Mouse (Mus musculus) hindlimb bud, embryonic 11.5 days (tissue): ENCODE data around the gene Gm13287.
"Not testable (repeated sequence)": the region's sequence is repeated elsewhere in the genome, so short reads cannot be mapped to it uniquely, and the experiment has no call there.

ENCODE experiments used
- DNase-seq: peaks from one replicate; pipeline ENCODE4 v3.0.0-alpha.2; 2012; ENCODE audit warnings: low read depth, low spot score; ENCODE audit errors: extremely low spot score

The Gm13287 gene

DNA sequence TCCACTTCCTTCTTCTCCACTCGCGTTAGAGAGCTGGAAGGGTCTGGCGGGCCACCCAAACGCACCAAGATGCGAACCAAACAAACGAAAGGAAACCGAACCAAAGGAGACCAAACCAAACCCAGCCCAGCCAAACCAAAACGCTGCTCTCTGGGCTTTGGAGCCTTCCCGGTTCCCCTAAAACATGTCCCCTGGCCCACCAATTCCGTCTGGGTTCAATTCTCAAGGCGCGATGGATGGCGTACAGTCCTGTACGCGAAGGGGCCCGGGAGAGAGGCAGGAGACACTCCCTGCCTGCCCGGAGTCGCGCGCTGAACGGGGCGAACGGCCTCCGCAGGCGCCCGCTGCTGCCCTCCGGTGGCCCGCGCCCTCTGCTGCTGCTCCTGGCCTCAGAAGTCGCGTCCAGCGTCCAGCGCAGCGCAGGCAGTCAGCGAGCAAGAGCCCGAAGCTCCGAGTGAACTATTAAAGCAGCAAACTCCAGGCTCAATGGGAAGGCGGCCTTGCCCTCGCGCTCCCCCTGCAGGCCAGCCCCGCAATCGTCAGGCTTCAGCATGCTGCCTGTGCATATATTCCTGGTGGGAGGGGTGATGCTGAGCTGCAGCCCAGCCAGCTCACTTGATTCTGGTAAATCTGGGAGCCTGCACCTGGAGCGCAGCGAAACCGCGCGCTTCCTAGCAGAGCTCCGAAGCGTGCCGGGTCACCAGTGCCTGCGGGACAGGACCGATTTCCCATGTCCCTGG, 8.9 kb upstream of the Gm13287 start, which contains the start of gene Gm13275:
Gene Gm13275 (plus strand): TSS at position 552 of the 740 bp plus-strand sequence.
- DNase-seq, result not testable (repeated sequence)

DNA sequence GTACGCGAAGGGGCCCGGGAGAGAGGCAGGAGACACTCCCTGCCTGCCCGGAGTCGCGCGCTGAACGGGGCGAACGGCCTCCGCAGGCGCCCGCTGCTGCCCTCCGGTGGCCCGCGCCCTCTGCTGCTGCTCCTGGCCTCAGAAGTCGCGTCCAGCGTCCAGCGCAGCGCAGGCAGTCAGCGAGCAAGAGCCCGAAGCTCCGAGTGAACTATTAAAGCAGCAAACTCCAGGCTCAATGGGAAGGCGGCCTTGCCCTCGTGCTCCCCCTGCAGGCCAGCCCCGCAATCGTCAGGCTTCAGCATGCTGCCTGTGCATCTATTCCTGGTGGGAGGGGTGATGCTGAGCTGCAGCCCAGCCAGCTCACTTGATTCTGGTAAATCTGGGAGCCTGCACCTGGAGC, 6.0 kb upstream of the Gm13287 start, which contains the start of gene Gm13279:
Gene Gm13279 (plus strand): TSS at position 301 of the 400 bp plus-strand sequence.
- not testable (repeated sequence) for DNase-seq

DNA sequence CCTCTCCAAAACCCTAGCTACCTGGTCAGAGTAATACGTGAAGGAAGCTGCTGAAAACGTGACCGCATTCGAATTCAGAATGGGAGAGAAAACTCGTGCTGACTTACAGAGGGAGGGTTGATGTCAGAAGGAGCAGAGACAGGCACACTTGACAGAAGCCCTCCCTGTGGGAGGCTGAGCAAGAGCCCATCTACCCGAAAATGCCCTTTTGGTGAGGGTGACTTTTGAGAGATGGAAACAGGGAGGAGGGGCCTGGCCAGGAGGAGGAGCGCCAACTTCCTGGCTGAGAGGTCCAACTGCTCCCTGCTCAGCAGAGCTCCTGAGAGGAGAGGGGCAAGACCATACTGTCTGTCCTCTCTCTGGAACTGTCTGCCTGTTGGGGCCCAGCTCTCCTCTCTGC, 3.7 kb upstream of the Gm13287 start, which contains the start of gene Gm13285:
Gene Gm13285 (plus strand): TSS at position 301 of the 400 bp plus-strand sequence.
- not testable (repeated sequence) for DNase-seq

DNA sequence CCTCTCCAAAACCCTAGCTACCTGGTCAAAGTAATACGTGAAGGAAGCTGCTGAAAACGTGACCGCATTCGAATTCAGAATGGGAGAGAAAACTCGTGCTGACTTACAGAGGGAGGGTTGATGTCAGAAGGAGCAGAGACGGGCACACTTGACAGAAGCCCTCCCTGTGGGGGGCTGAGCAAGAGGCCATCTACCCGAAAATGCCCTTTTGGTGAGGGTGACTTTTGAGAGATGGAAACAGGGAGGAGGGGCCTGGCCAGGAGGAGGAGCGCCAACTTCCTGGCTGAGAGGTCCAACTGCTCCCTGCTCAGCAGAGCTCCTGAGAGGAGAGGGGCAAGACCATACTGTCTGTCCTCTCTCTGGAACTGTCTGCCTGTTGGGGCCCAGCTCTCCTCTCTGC, 2.2 kb downstream of the Gm13287 start, which contains the start of gene Gm13288:
Gene Gm13288 (plus strand): TSS at position 301 of the 400 bp plus-strand sequence.
- not testable (repeated sequence) for DNase-seq

DNA sequence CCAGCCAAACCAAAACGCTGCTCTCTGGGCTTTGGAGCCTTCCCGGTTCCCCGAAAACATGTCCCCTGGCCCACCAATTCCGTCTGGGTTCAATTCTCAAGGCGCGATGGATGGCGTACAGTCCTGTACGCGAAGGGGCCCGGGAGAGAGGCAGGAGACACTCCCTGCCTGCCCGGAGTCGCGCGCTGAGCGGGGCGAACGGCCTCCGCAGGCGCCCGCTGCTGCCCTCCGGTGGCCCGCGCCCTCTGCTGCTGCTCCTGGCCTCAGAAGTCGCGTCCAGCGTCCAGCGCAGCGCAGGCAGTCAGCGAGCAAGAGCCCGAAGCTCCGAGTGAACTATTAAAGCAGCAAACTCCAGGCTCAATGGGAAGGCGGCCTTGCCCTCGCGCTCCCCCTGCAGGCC, 2.7 kb downstream of the Gm13287 start:
- DNase-seq, result not testable (repeated sequence)

DNA sequence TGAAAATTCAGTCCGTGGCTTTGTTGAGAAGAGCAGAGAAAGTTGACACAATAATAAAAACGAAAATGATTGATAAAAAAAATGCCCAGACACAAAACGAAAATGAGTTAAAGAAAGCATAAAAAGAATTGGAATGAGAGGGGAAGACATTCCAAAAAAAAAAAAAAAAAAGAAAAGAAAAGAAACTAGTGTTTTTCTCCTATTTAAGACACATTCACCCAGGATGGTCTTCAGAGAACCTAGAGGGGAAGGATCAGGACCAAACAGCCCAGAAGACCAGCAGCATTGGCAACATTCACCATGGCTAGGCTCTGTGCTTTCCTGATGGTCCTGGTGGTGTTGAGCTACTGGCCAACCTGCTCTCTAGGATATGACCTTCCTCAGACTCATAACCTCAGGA, 12.9 kb downstream of the Gm13287 start, which contains the start of gene Ifna7:
Gene Ifna7 (plus strand): TSS at position 301 of the 400 bp plus-strand sequence.
- no peak for DNase-seq

DNA sequence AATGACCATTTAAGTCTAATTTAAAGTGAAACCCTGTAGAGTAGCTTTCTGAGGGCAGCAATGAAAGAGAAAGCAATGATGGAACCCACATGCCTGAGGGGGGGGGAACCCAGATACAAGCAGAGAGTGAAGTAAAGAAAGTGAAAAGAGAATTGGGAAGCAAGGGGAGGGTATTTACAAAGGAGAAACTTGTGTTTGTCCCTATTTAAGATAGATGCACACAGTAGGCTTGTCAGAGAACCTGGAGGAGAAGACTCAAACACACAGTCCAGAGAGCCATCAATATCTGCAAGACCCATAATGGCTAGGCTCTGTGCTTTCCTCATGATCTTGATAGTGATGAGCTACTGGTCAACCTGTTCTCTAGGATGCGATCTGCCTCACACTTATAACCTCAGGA, 16.6 kb downstream of the Gm13287 start, which contains the start of gene Ifna11:
Gene Ifna11 (plus strand): TSS at position 301 of the 400 bp plus-strand sequence.
- no peak for DNase-seq

DNA sequence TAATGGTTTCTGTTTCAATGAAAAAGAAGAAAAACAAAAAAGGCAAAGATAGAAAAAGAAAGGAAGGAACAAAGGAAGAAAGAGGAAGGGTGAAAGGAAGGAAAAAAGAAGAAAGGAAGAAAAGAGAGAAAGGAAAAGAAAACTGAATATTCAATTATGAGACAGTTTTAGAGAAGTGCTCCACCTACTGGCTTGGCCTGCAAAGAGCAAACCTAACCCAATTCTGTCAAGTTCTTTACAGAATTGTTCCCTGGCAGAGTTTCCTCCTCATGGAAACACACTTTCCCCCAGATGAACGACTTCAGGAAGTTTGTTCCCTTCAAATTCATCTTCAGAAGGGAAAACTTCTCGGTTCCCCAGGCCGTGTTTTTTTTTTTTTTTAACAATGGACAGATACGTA, 19.9 kb downstream of the Gm13287 start:
- no peak for DNase-seq

DNA sequence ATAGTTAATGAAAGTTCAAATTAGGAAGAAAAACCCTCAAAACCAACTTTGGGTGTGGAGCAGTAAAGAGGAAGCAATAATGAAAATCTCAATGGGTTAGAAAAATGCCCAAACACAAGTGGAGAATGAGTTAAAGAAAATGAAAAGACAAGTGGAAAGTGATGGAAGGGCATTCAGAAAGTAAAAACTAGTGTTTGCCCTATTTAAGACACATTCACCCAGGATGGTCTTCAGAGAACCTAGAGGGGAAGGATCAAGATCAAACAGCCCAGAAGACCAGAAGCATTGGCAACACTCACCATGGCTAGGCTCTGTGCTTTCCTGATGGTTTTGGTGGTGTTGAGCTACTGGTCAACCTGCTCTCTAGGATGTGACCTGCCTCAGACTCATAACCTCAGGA, 24.1 kb downstream of the Gm13287 start, which contains the start of gene Ifna6:
Gene Ifna6 (plus strand): TSS at position 301 of the 400 bp plus-strand sequence.
- not testable (repeated sequence) for DNase-seq

DNA sequence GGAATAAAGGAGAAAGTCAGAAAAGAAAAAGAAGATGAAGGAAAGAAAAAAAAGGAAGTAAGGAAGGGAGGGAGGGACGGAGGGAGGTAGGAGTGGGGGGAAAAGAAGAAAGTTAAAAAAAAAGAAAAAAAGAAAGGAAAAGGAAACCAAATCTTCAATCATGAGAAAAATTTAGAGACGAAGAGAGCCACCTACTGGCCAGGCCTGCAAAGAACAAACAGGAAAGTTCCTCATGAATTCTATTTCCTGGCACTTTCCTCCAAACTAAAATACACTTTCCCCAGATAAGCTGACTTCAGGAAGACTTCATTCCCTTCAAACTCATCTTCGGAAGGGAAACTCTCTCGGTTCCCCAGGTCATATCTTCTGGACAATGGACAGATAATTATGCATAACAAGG, 27.5 kb downstream of the Gm13287 start:
- DNase-seq, result no peak

DNA sequence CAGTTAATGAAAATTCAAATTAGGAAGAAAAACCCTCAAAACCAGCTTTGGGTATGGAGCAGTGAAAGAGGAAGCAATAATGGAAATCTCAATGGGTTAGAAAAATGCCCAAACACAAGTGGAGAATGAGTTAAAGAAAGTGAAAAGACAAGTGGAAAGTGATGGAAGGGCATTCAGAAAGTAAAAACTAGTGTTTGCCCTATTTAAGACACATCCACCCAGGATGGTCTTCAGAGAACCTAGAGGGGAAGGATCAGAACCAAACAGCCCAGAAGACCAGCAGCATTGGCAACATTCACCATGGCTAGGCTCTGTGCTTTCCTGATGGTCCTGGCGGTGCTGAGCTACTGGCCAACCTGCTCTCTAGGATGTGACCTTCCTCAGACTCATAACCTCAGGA, 32.2 kb downstream of the Gm13287 start, which contains the start of gene Ifna5:
Gene Ifna5 (plus strand): TSS at position 301 of the 400 bp plus-strand sequence.
- DNase-seq, result not testable (repeated sequence)

DNA sequence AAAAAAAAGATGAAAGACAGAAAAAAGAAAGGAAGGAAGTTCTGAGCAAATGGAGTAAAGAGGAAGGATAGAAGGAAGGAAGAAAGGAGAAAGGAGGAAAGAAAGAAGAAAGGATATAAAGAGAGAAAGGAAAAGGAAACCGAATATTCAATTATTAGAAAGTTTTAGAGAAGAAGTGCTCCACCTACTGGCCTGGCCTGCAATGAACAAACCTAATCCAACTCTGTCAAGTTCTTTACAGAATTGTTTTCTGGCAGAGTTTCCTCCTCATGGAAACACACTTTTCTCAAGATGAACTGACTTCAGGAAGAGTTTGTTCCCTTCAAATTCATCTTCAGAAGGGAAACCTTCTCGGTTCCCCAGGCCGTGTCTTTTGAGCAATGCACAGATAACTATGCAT, 35.8 kb downstream of the Gm13287 start:
- DNase-seq, result no peak

DNA sequence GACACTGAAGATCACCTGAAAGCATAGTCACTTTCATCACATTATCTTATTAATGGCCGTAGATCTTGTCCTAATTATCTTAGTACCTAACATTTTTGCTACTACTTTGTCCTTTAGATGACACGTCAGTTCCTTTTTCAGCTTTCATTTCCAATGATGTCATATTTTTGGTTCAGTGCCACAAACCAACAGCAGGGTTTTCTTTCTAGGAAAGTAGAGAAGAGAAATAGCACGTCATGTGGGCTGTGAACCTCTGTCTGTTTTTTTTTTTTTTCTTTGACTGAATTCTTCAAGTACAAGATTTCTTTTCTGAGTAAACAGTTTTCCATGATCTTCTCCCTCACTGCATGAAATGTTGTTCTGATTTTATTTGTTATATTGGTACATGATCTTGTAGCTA, 37.0 kb downstream of the Gm13287 start:
- DNase-seq, result no peak

DNA sequence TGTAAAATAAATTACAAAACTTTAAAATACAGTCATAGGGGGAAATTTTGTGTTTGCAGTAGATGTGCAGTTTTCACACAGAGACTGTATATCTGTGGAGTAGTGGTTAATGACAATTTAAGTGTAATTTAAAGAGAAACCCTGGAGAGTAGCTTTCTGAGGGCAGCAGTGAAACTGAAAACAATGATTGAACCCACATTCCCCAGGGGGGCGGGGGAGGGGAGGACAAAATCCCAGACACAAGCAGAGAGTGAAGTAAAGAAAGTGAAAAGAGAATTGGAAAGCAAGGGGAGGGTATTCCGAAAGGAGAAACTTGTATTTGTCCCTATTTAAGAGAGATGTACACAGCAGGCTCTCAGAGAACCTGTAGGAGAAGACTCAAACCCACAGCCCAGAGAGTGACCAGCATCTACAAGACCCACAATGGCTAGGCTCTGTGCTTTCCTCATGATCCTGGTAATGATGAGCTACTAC, 38.4 kb downstream of the Gm13287 start, which contains the start of gene Ifna4:
Gene Ifna4 (plus strand): TSS at position 424 of the 474 bp plus-strand sequence.
- DNase-seq, result no peak

DNA sequence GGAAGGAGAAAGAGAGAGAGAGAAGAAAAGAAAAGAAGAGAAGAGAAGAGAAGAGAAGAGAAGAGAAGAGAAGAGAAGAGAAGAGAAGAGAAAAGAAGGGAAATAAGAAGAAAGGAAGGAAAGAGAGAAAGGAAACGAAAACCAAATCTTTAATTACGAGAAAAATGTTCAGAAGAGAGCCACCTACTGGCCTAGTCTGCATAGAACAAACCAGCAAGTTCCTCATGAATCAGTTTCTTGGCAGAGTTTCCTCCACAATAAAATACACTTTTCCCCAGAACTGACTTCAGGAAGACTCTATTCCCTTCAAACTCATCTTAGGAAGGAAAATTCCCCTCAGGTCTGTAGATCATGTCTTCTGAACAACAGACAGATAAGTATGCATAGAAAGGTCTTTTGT, 42.3 kb downstream of the Gm13287 start:
- no peak for DNase-seq

DNA sequence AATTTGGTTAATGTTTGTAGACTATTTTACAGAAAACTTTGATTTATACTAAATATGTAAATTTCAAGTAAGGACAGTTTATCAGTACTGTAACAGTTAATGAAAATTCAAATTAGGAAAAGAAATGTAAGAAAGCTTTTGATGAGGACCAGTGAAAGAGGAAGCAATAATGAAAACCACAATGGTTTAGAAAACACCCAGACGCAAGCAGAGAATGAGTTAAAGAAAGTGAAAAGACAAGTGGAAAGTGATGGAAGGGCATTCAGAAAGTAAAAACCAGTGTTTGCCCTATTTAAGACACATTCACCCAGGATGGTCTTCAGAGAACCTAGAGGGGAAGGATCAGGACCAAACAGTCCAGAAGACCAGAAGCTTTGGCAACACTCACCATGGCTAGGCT, 46.6 kb downstream of the Gm13287 start, which contains the start of gene Ifna1:
Gene Ifna1 (plus strand): TSS at position 390 of the 400 bp plus-strand sequence.
- DNase-seq, result no peak

DNA sequence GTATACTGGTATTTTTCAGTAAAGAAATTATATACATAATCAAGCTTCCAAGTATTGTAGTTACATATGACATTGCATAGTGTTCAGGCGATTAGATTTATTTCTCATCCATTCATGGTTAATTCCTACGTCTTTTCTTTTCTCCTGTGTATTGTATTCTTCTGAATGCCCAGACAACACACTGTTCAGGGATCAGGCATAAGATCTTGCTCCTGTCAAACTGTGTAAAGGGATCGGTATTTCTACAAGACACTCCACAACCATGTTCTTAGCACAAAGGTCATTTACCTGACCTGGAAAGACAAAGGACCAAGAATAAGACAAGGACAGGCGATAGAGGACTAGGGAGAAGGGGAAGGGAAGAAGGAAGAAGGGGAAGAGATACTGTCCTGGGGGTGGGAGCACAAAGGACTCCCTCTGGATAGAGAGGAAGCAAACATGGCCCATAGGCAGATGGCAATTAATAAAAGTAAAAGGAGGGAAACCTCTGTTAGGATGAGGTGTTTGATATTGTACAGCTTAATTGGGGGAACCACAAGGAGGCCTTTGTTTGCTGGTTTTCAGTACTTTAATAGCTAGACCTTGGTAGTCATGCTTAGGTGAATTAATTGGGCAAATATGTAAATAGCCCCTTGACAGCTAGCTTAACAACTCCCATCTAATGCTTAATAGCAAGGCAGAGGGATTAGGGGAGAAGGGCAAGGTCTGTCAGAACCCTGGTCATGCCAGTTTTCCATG, 48.1 kb downstream of the Gm13287 start:
- no peak for DNase-seq
